Mouse (Mus musculus) erythroblast, embryonic 14.5 days (primary cell): Measurements from ENCODE around the gene E2f6.

Source experiments
- GATA1 ChIP-seq: IDR thresholded peaks from 2 replicates; pipeline ENCODE4 v1.6.1; 2012; ENCODE audit warnings: low read length, inconsistent platforms, mixed read lengths
- TAL1 ChIP-seq: IDR thresholded peaks from 3 replicates; pipeline ENCODE4 v1.6.1; 2012; ENCODE audit warnings: low read length, inconsistent platforms, mixed read lengths

GRCm38 (mm10) chr12:16768711-16769110 lies 42.1 kb upstream of the E2f6 start:
- TF ChIP-seq TAL1 = no peak
- no peak for TF ChIP-seq GATA1
